Mouse (Mus musculus): ENCODE measurements at regions not wholly inside any gene's neighbourhood (a gene's known extent, or its start where the extent isn't known, plus 50 kb on each side); places are given as distances from the start of the nearest gene placed in this dataset.

- in situ Hi-C loops (cut with MboI; ENCODE audit: low pct_ligation_motif_present, low pct_unique_long_range_greater_than_20kb, low sequenced_read_pairs): no loop called here
- Histone ChIP-seq H3K4me1 (ENCODE audit: control insufficient read depth in 1 of 2, insufficient read depth in 2 of 2) (peaks cover under 1 to 4% of the 10 kb centered on the region in 2 experiments), H3K4me3 (replicated peaks in 1 of 3; ENCODE audit: low read depth in 2 of 3, low read length in 2 of 3, poor library complexity in 1 of 3) (no peak overlapping the region), H3K79me2 (replicated peaks; ENCODE audit: control insufficient read depth, extremely low read depth, insufficient read depth, poor library complexity, severe bottlenecking) (no peaks in the 10 kb centered on the region), H3K27ac (ENCODE audit: insufficient read depth, low read depth) (no peak overlapping the region), H3K4me2 (ENCODE audit: insufficient read depth, low read depth, poor library complexity, severe bottlenecking) (no peak overlapping the region), H3K36me3 (replicated peaks in 1 of 2; ENCODE audit: control insufficient read depth in 1 of 2, insufficient read depth in 1 of 2, low read length in 1 of 2) (no peaks in the 10 kb centered on the region), H3K9me3 (replicated peaks; ENCODE audit: low read length) (no peaks in the 10 kb centered on the region), H3K9ac (ENCODE audit: insufficient read depth, low read depth) (no peak overlapping the region), H3K27me3 (replicated peaks) (peaks cover 2% of the 10 kb centered on the region)
- dilution Hi-C loops (cut with MboI; ENCODE audit: extremely low pct_ligation_motif_present, extremely low pct_unique_long_range_greater_than_20kb, low sequenced_read_pairs): no loop called here
- DNase-seq (ENCODE audit: extremely low read depth): no peak
- TF ChIP-seq MXI1 (IDR thresholded peaks at IDR 0.05; ENCODE audit: low read depth, low read length): no peak
- TF ChIP-seq POLR2A (IDR thresholded peaks at IDR 0.05; ENCODE audit: low read depth, low read length): no peak
- no peak for TF ChIP-seq UBTF (IDR thresholded peaks at IDR 0.05; ENCODE audit: low read depth, low read length)
- TF ChIP-seq TBP (conservative IDR thresholded peaks at IDR 0.05; ENCODE audit: low read depth, low read length): no peak
- TF ChIP-seq E2F4 (IDR thresholded peaks at IDR 0.05; ENCODE audit: insufficient replicate concordance, low read depth, low read length): no peak
- no peak for TF ChIP-seq CHD2 (IDR thresholded peaks at IDR 0.05; ENCODE audit: low read length)
These were observed 137.7 kb upstream of the Id2 start for GRCm38 (mm10) chr12:25234636-25235035.

- DNase-seq (ENCODE audit: extremely low read depth): no peak
- Histone ChIP-seq H3K36me3 (replicated peaks in 1 of 2; ENCODE audit: control insufficient read depth in 1 of 2, insufficient read depth in 1 of 2, low read length in 1 of 2) (no peaks in the 10 kb centered on the region), H3K9ac (ENCODE audit: insufficient read depth, low read depth) (no peak overlapping the region), H3K4me1 (ENCODE audit: control insufficient read depth in 1 of 2, insufficient read depth in 2 of 2) (0 out of 4 replicates have a peak, but pooled peaks cover 0 to 6% of the 10 kb centered on the region in 2 experiments), H3K4me2 (ENCODE audit: insufficient read depth, low read depth, poor library complexity, severe bottlenecking) (no peak overlapping the region), H3K4me3 (replicated peaks in 1 of 3; ENCODE audit: low read depth in 2 of 3, low read length in 2 of 3, poor library complexity in 1 of 3) (no peak overlapping the region), H3K9me3 (replicated peaks; ENCODE audit: low read length) (no peaks in the 10 kb centered on the region), H3K27ac (ENCODE audit: insufficient read depth, low read depth) (no peak overlapping the region), H3K27me3 (replicated peaks) (peaks cover 2% of the 10 kb centered on the region), H3K79me2 (replicated peaks; ENCODE audit: control insufficient read depth, extremely low read depth, insufficient read depth, poor library complexity, severe bottlenecking) (no peaks in the 10 kb centered on the region)
- TF ChIP-seq UBTF (IDR thresholded peaks at IDR 0.05; ENCODE audit: low read depth, low read length): no peak
- TF ChIP-seq NELFE (IDR thresholded peaks at IDR 0.05; ENCODE audit: low read depth, low read length): no peak
- no peak for TF ChIP-seq ZMIZ1 (IDR thresholded peaks at IDR 0.05; ENCODE audit: low read depth, low read length)
- TF ChIP-seq JUN (IDR thresholded peaks at IDR 0.05; ENCODE audit: insufficient read depth, low read depth, low read length): no peak
- no peak for TF ChIP-seq HCFC1 (IDR thresholded peaks at IDR 0.05; ENCODE audit: low read depth, low read length)
- no peak for TF ChIP-seq MXI1 (IDR thresholded peaks at IDR 0.05; ENCODE audit: low read depth, low read length)
- TF ChIP-seq MAX (IDR thresholded peaks at IDR 0.05; ENCODE audit: low read length): no peak
- TF ChIP-seq E2F4 (IDR thresholded peaks at IDR 0.05; ENCODE audit: insufficient replicate concordance, low read depth, low read length): no peak
- TF ChIP-seq GABPA (IDR thresholded peaks at IDR 0.05; ENCODE audit: insufficient replicate concordance, low read depth, low read length): no peak
- no peak for TF ChIP-seq USF1 (IDR thresholded peaks at IDR 0.05; ENCODE audit: low read depth, low read length)
- TF ChIP-seq POLR2AphosphoS2 (IDR thresholded peaks at IDR 0.05; ENCODE audit: low read depth, low read length): no peak
- no peak for TF ChIP-seq MAFK (IDR thresholded peaks at IDR 0.05; ENCODE audit: insufficient replicate concordance, low read length)
- TF ChIP-seq ZNF384 (IDR thresholded peaks at IDR 0.05; ENCODE audit: low read depth, low read length): no peak
- in situ Hi-C loops (cut with MboI; ENCODE audit: low pct_ligation_motif_present, low pct_unique_long_range_greater_than_20kb, low sequenced_read_pairs) (no loop called here), dilution Hi-C loops (cut with MboI; ENCODE audit: extremely low pct_ligation_motif_present, extremely low pct_unique_long_range_greater_than_20kb, low sequenced_read_pairs) (no loop called here)
These were observed 136.1 kb upstream of the Id2 start for GRCm38 (mm10) chr12:25233027-25233535.
